Mouse (Mus musculus) mature B cell (primary cell): ENCODE data around the gene Cc2d2b.

Experiments
- in situ Hi-C: fragments of 300-500 bp; cut with MboI; formaldehyde crosslinking; loops from 2 replicates; pipeline ENCODE4 v1.14.3; 2019

The Cc2d2b gene

GRCm38 (mm10) chr19:40746603-40747002 is 1.9 kb upstream of the Cc2d2b start:
- in situ Hi-C loops: no loop called here

GRCm38 (mm10) chr19:40754311-40754710 is 5.8 kb downstream of the Cc2d2b start:
- in situ Hi-C loops: no loop called here

- in situ Hi-C loops: no loop called here
Measured at GRCm38 (mm10) chr19:40760071-40760470, 11.5 kb downstream of the Cc2d2b start.

GRCm38 (mm10) chr19:40762023-40762759 is 13.6 kb downstream of the Cc2d2b start:
- in situ Hi-C loops: no loop called here

GRCm38 (mm10) chr19:40767189-40767588 is 18.6 kb downstream of the Cc2d2b start:
- in situ Hi-C loops: no loop called here

- in situ Hi-C loops: no loop called here
Measured at GRCm38 (mm10) chr19:40769341-40769770, 20.8 kb downstream of the Cc2d2b start.

- in situ Hi-C loops: no loop called here
Measured at GRCm38 (mm10) chr19:40788004-40788714, 39.6 kb downstream of the Cc2d2b start.

- in situ Hi-C loops: no loop called here
Measured at GRCm38 (mm10) chr19:40788715-40789084, 40.1 kb downstream of the Cc2d2b start.

- in situ Hi-C loops: no loop called here
Measured at GRCm38 (mm10) chr19:40805176-40805737, 56.7 kb downstream of the Cc2d2b start.

- in situ Hi-C loops: no loop called here
Measured at GRCm38 (mm10) chr19:40809858-40810257, 61.3 kb downstream of the Cc2d2b start.

- in situ Hi-C loops: no loop called here
Measured at GRCm38 (mm10) chr19:40811840-40812239, 63.3 kb downstream of the Cc2d2b start.

- in situ Hi-C loops: no loop called here
Measured at GRCm38 (mm10) chr19:40812778-40813177, 64.2 kb downstream of the Cc2d2b start.

GRCm38 (mm10) chr19:40813385-40813784 is 64.8 kb downstream of the Cc2d2b start:
- in situ Hi-C loops: no loop called here

GRCm38 (mm10) chr19:40815645-40816183 is 67.2 kb downstream of the Cc2d2b start:
- in situ Hi-C loops: no loop called here

GRCm38 (mm10) chr19:40817901-40818532 is 69.5 kb downstream of the Cc2d2b start:
- in situ Hi-C loops: no loop called here

GRCm38 (mm10) chr19:40818764-40819163 is 70.2 kb downstream of the Cc2d2b start:
- in situ Hi-C loops: no loop called here

GRCm38 (mm10) chr19:40821306-40821825 is 72.8 kb downstream of the Cc2d2b start:
- in situ Hi-C loops: no loop called here

GRCm38 (mm10) chr19:40825636-40826035 is 77.1 kb downstream of the Cc2d2b start:
- in situ Hi-C loops: no loop called here

GRCm38 (mm10) chr19:40826735-40827134 is 78.2 kb downstream of the Cc2d2b start:
- in situ Hi-C loops: no loop called here

GRCm38 (mm10) chr19:40830198-40830597 is 81.6 kb downstream of the Cc2d2b start:
- in situ Hi-C loops: no loop called here

GRCm38 (mm10) chr19:40830703-40831415 is 82.3 kb downstream of the Cc2d2b start, which contains the start of gene Ccnj:
Gene Ccnj (plus strand): TSS chr19:40831279.
- in situ Hi-C loops: no loop called here
